Mouse (Mus musculus) myocyte (in vitro differentiated cells): ENCODE data around the gene Chst3. TPM values are rescaled to one million over a fixed set of nuclear protein-coding genes. Genes with fewer than 3 reads are reported as not detected.
"Not testable (repeated sequence)": the region's sequence is repeated elsewhere in the genome, so short reads cannot be mapped to it uniquely, and the experiment has no call there.

Experiments used
- H3K27me3 ChIP-seq: one replicate; pipeline ENCODE4 v1.6.1; 2011; ENCODE audit not compliant: control insufficient read depth, insufficient read depth, insufficient read length
- H3K36me3 ChIP-seq: one replicate; pipeline ENCODE4 v1.6.1; 2011; ENCODE audit not compliant: control insufficient read depth, insufficient read depth
- H3K4me2 ChIP-seq: one replicate; pipeline ENCODE4 v1.6.1; 2011; ENCODE audit warnings: low read depth, control low read depth
- H3K4me3 ChIP-seq: one replicate; pipeline ENCODE4 v1.5.1; 2011; ENCODE audit warnings: mild to moderate bottlenecking, control low read depth, moderate library complexity
- H3K79me2 ChIP-seq: one replicate; pipeline ENCODE4 v1.6.1; 2011; ENCODE audit not compliant: control insufficient read depth, insufficient read depth
- H3ac ChIP-seq: one replicate; pipeline ENCODE4 v1.6.1; 2011; ENCODE audit not compliant: control insufficient read depth, insufficient read length
- CEBPB ChIP-seq: IDR thresholded peaks from 2 replicates; pipeline ENCODE4 v1.6.1; 2011; ENCODE audit warnings: mild to moderate bottlenecking, moderate library complexity; ENCODE audit not compliant: poor library complexity, insufficient read depth, severe bottlenecking
- E2F4 ChIP-seq: IDR thresholded peaks from one replicate; pipeline ENCODE4 v1.6.1; 2011; ENCODE audit warnings: mild to moderate bottlenecking, control low read depth, moderate library complexity; ENCODE audit not compliant: insufficient read depth
- MAX ChIP-seq: IDR thresholded peaks from one replicate; pipeline ENCODE4 v1.6.1; 2011; ENCODE audit warnings: low read depth, mild to moderate bottlenecking, control low read depth
- MYOD1 ChIP-seq, 3 experiments: IDR thresholded peaks; one replicate each; pipeline ENCODE4 v1.6.1; 2011; ENCODE audit warnings: control low read depth in 2 of 3, low read depth in 2 of 3, mild to moderate bottlenecking in 2 of 3, moderate library complexity in 1 of 3; ENCODE audit not compliant: insufficient read length in 2 of 3, control insufficient read depth in 1 of 3
- MYOG ChIP-seq, 3 experiments: IDR thresholded peaks; one replicate each; pipeline ENCODE4 v1.6.1; 2011; ENCODE audit warnings: control low read depth in 2 of 3, low read depth in 2 of 3, mild to moderate bottlenecking in 2 of 3; ENCODE audit not compliant: insufficient read length in 2 of 3, control insufficient read depth in 1 of 3, insufficient read depth in 1 of 3
- POLR2A ChIP-seq: IDR thresholded peaks from one replicate; pipeline ENCODE4 v1.6.1; 2011; ENCODE audit warnings: low read depth, mild to moderate bottlenecking, control low read depth, moderate library complexity; ENCODE audit not compliant: insufficient read length
- POLR2AphosphoS2 ChIP-seq: IDR thresholded peaks from one replicate; pipeline ENCODE4 v1.6.1; 2011; ENCODE audit warnings: low read depth, control low read depth; ENCODE audit not compliant: insufficient read length
- REST ChIP-seq: IDR thresholded peaks from one replicate; pipeline ENCODE4 v1.6.1; 2011; ENCODE audit warnings: mild to moderate bottlenecking, control low read depth, moderate library complexity; ENCODE audit not compliant: insufficient read depth, insufficient read length
- SRF ChIP-seq: IDR thresholded peaks from one replicate; pipeline ENCODE4 v1.6.1; 2011; ENCODE audit warnings: low read depth; ENCODE audit not compliant: control insufficient read depth, insufficient read length
- TCF12 ChIP-seq: IDR thresholded peaks from one replicate; pipeline ENCODE4 v1.6.1; 2011; ENCODE audit warnings: mild to moderate bottlenecking, control low read depth; ENCODE audit not compliant: poor library complexity, insufficient read depth, severe bottlenecking
- TCF3 ChIP-seq: IDR thresholded peaks from one replicate; pipeline ENCODE4 v1.6.1; 2011; ENCODE audit warnings: low read depth, control low read depth; ENCODE audit not compliant: insufficient read length
- USF1 ChIP-seq: IDR thresholded peaks from one replicate; pipeline ENCODE4 v1.6.1; 2011; ENCODE audit warnings: low read depth, mild to moderate bottlenecking, control low read depth, moderate library complexity
- polyA plus RNA-seq: library from polyadenylated mRNA; unstranded; fragments of >200 nt; fragmentation: generic; extraction: Trizol; gene quantifications from one replicate; pipeline ENCODE4 v1.2.1, GENCODE M21; 2012; ENCODE audit warnings: missing spikeins

The Chst3 gene
- polyA plus RNA-seq, 1 experiment = 1.6 TPM

- H3K36me3 ChIP-seq = no peaks in the 10 kb centered on the region
- no peak overlapping the region for H3K4me2 ChIP-seq
- no peaks in the 10 kb centered on the region for H3K27me3 ChIP-seq
- no peaks in the 10 kb centered on the region for H3K79me2 ChIP-seq
- no peak overlapping the region for H3ac ChIP-seq
- no peak overlapping the region for H3K4me3 ChIP-seq
- TF ChIP-seq E2F4 (no peak), USF1 (no peak), POLR2A (no peak), CEBPB (no peak), SRF (no peak), POLR2AphosphoS2 (no peak), MAX (no peak), MYOG (IDR thresholded peaks at IDR 0.05; ENCODE audit: control insufficient read depth in 1 of 3, insufficient read depth in 1 of 3, insufficient read length in 2 of 3, low read depth in 2 of 3) (no peak), TCF3 (no peak), MYOD1 (IDR thresholded peaks at IDR 0.05; ENCODE audit: control insufficient read depth in 1 of 3, insufficient read length in 2 of 3, low read depth in 2 of 3) (no peak)
These were observed 77.4 kb downstream of the Chst3 start for GRCm38 (mm10) chr10:60141656-60142160.

DNA sequence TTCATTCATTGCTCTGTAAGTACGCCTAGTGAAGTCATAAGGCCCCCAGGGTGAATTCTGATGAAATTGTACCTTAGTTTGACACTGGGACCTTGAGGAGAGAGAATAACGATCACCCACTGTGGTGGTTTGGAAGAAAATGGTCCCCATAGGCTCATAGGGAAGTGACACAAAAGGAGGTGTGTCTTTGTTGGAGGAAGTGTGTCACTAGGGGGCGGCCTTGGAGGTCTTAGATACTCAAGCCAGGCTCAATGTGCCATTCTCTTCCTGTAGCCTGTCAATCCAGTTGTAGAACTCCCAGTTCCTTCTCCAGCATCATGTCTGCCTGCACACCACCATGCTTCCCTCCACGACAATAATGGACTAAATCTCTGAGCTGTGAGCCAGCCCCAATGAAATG is 78.3 kb downstream of the Chst3 start:
- TF ChIP-seq CEBPB (no peak), SRF (no peak)
- Histone ChIP-seq H3K4me2 (no peak overlapping the region), H3K27me3 (no peaks in the 10 kb centered on the region), H3K4me3 (no peak overlapping the region), H3ac (no peak overlapping the region), H3K79me2 (no peaks in the 10 kb centered on the region), H3K36me3 (no peaks in the 10 kb centered on the region)

DNA sequence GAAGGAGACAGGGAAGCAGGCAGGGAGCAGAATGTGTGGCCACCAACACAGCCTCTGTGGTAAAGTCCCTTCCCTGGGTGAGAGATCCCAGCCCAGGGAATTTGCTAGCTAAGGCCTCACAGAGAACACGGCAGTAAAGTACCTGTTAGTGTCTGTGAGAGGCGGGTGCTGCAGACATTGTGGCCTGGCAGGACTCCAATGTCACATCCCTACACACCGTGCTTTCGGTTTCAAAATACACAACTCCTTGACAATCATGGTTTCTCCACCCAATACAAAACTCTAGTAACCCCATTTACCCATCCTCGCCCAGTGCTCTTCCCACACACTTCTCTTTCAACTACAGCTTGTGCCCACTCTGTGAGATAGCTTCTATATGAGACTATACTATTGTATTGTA is 80.4 kb downstream of the Chst3 start:
- H3K4me2 ChIP-seq = no peak overlapping the region

GRCm38 (mm10) chr10:60136935-60137334 is 82.1 kb downstream of the Chst3 start:
- Histone ChIP-seq H3K79me2 (no peaks in the 10 kb centered on the region), H3K36me3 (no peaks in the 10 kb centered on the region), H3ac (no peak overlapping the region), H3K4me2 (no peak overlapping the region), H3K4me3 (no peak overlapping the region), H3K27me3 (no peaks in the 10 kb centered on the region)
- TF ChIP-seq MYOD1 (IDR thresholded peaks at IDR 0.05; ENCODE audit: control insufficient read depth in 1 of 3, insufficient read length in 2 of 3, low read depth in 2 of 3) = no peak
- no peak for TF ChIP-seq E2F4
- no peak for TF ChIP-seq CEBPB
- no peak for TF ChIP-seq TCF3
- no peak for TF ChIP-seq USF1
- no peak for TF ChIP-seq TCF12
- no peak for TF ChIP-seq POLR2A
- no peak for TF ChIP-seq REST
- no peak for TF ChIP-seq POLR2AphosphoS2
- TF ChIP-seq MAX = no peak
- no peak for TF ChIP-seq SRF

More for the DNA sequence above, 80.4 kb downstream of the Chst3 start:
- no peak overlapping the region for H3ac ChIP-seq
- H3K36me3 ChIP-seq = no peaks in the 10 kb centered on the region
- TF ChIP-seq POLR2AphosphoS2 (no peak), MAX (no peak), SRF (no peak), POLR2A (no peak), MYOG (IDR thresholded peaks at IDR 0.05; ENCODE audit: control insufficient read depth in 1 of 3, insufficient read depth in 1 of 3, insufficient read length in 2 of 3, low read depth in 2 of 3) (no peak), MYOD1 (IDR thresholded peaks at IDR 0.05; ENCODE audit: control insufficient read depth in 1 of 3, insufficient read length in 2 of 3, low read depth in 2 of 3) (no peak), USF1 (no peak), REST (no peak), TCF3 (no peak), TCF12 (no peak), E2F4 (no peak), CEBPB (no peak)
- no peaks in the 10 kb centered on the region for H3K79me2 ChIP-seq
- H3K27me3 ChIP-seq = no peaks in the 10 kb centered on the region
- H3K4me3 ChIP-seq = no peak overlapping the region

GRCm38 (mm10) chr10:60136010-60136409 is 83.0 kb downstream of the Chst3 start:
- H3K27me3 ChIP-seq, H3K79me2 ChIP-seq, H3K4me3 ChIP-seq, H3ac ChIP-seq, H3K4me2 ChIP-seq, H3K36me3 ChIP-seq: not testable (repeated sequence)
